Mouse (Mus musculus): Measurements from ENCODE around the gene Gabra2.

DNA sequence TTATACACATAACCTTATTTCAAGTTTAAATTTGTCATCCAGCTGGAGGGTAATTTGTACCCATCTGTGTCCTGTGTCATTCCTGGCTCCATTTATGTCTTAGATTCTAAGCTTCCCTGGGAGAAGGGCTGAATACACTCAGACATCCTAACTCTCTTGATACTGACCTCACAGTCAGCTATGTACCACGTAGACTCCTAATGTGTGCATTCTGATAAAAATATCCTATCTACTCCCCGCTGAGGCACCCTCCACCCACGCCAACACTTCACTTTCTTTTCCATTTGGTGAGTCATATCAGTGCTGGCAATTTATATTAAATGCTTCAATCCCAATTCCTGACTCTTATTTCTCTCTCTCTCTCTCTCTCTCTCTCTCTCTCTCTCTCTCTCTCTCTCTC, 34.0 kb downstream of the Gabra2 start:
- no peak for TF ChIP-seq CTCF (conservative IDR thresholded peaks at IDR 0.05; ENCODE audit: low read length)
- TF ChIP-seq NANOG (IDR thresholded peaks at IDR 0.05; ENCODE audit: borderline replicate concordance, low read length): no peak

All from E14TG2a.4 (cell line).